Mouse (Mus musculus) thymus, adult 18-20 months (tissue): Measurements from ENCODE around the gene Zscan10.

Source experiments
- DNase-seq, 2 experiments: peaks; one replicate each; pipeline ENCODE4 v3.0.0; 2022; ENCODE audit warnings: mixed read lengths in 2 of 2

Gene Zscan10

GRCm38 (mm10) chr17:23600641-23601622 is at the start of gene Zscan10:
Zscan10 (plus strand) TSS chr17:23600856.
- DNase-seq: no peak

- no peak for DNase-seq
Observed at GRCm38 (mm10) chr17:23550856-23551255, 49.8 kb upstream of the Zscan10 start.

- no peak for DNase-seq
Observed at GRCm38 (mm10) chr17:23551416-23551815, 49.2 kb upstream of the Zscan10 start.

- DNase-seq: no peak
Observed at GRCm38 (mm10) chr17:23551963-23552362, 48.7 kb upstream of the Zscan10 start.

- DNase-seq: no peak
Observed at GRCm38 (mm10) chr17:23552896-23553633, 47.6 kb upstream of the Zscan10 start.

GRCm38 (mm10) chr17:23553634-23554120 is 47.0 kb upstream of the Zscan10 start:
- DNase-seq: no peak

GRCm38 (mm10) chr17:23554321-23554720 is 46.3 kb upstream of the Zscan10 start:
- no peak for DNase-seq

- no peak for DNase-seq
Observed at GRCm38 (mm10) chr17:23555243-23555916, 45.3 kb upstream of the Zscan10 start.

GRCm38 (mm10) chr17:23559767-23560166 is 40.9 kb upstream of the Zscan10 start:
- DNase-seq: no peak

- peak; percentile 90 to 92 for DNase-seq
Observed at GRCm38 (mm10) chr17:23563595-23564367, 36.9 kb upstream of the Zscan10 start, which contains the start of gene Zfp213. Zfp213 (minus strand) TSS chr17:23564238.

GRCm38 (mm10) chr17:23564368-23564715 is 36.3 kb upstream of the Zscan10 start:
- DNase-seq: no peak

GRCm38 (mm10) chr17:23566787-23567186 is 33.9 kb upstream of the Zscan10 start:
- DNase-seq: no peak

GRCm38 (mm10) chr17:23568370-23568769 is 32.3 kb upstream of the Zscan10 start:
- DNase-seq: no peak

GRCm38 (mm10) chr17:23570017-23570416 is 30.6 kb upstream of the Zscan10 start:
- peak in 1 of 2 experiments; percentile 46 for DNase-seq

GRCm38 (mm10) chr17:23571084-23571483 is 29.6 kb upstream of the Zscan10 start:
- no peak for DNase-seq

- DNase-seq: no peak
Observed at GRCm38 (mm10) chr17:23572059-23572458, 28.6 kb upstream of the Zscan10 start.

- DNase-seq: no peak
Observed at GRCm38 (mm10) chr17:23574130-23574529, 26.5 kb upstream of the Zscan10 start.

- DNase-seq: no peak
Observed at GRCm38 (mm10) chr17:23575951-23576552, 24.6 kb upstream of the Zscan10 start.

- DNase-seq: no peak
Observed at GRCm38 (mm10) chr17:23584786-23585185, 15.9 kb upstream of the Zscan10 start.

- DNase-seq: no peak
Observed at GRCm38 (mm10) chr17:23585721-23586491, 14.8 kb upstream of the Zscan10 start.

GRCm38 (mm10) chr17:23587253-23587652 is 13.4 kb upstream of the Zscan10 start:
- no peak for DNase-seq
